In the genomic region with DNA sequence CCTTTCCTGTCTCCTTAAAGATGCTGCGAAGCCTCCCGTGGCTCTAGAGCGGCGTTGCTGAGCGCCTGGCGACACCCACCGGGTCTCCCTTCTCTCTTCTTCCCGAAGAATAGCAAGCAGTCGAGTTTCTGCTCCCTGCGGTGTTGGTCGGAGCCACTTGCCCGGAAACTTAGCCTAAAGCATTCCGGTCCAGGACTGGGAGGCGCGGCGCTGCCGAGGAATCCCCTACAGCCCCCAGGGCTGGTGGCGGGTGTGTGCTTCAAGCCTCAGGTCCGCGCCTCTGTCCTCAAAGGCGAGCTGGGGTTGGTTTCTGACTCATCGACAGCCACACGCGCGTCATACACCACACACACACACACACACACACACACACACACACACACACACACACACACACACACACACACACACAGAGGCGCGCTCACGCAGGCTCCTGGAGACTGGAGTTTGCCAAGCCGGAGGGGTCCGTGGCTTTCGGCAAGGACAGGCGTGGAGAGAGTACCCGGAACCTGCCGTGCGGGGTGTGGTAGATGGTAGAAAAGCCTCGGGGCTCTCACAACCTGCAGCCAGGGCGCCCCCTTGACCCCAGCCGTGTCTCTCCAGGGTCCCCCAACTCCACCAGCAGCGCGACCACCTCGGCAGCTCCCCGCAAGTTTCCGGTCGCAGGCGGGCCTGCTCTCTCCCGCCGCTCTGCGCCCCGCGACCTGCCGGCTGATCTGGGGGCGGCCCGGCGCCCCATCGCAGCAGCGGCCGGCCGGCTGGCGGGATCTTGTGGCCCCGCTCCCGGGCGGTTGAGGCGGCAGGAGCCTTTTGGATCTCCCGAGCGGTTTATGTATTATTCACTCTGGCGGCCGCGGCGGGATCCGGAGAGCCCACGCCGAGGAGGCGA, we compare ENCODE assay signal across 8 mouse cellular contexts.
A peak's percentile ranks its signal among the peaks of the same experiment; 100 is the strongest.
DNase-seq lines count a peak whose midpoint lies in the region; ATAC-seq and TF ChIP-seq lines count a peak whose summit lies in the region.

No protein-coding gene starts in this region.

- TF ChIP-seq POLR2A in bone marrow macrophage, adult 2 months (IDR thresholded peaks at IDR 0.05; ENCODE audit: borderline replicate concordance, low read depth, low read length) = no peak

- H3K27me3 ChIP-seq in forebrain, embryonic 13.5 days = peaks cover 63% of the 10 kb centered on the region
- H3K27me3 ChIP-seq in limb, embryonic 13.5 days = peaks cover 81% of the 10 kb centered on the region

- TF ChIP-seq CTCF in bone marrow macrophage, adult 2 months (IDR thresholded peaks at IDR 0.05; ENCODE audit: low read depth, low read length) = no peak

- peak overlapping the region; percentile 78 for H3K9ac ChIP-seq in forebrain, embryonic 13.5 days
- H3K9ac ChIP-seq in limb, embryonic 13.5 days = peak overlapping the region; percentile 66

- WGBS in forebrain, embryonic 13.5 days = under 1% methylated on average over 58 of the region's 73 CpGs
- WGBS in limb, embryonic 13.5 days = under 1% methylated on average over 71 of the region's 73 CpGs

- H3K27ac ChIP-seq in bone marrow macrophage, adult 2 months (ENCODE audit: insufficient read depth, low read depth, low read length) = no peak overlapping the region
- no peak overlapping the region for H3K27ac ChIP-seq in forebrain, embryonic 13.5 days
- no peak overlapping the region for H3K27ac ChIP-seq in limb, embryonic 13.5 days

- DNase-seq in kidney, adult 18-20 months = peak; percentile 26
- no peak for DNase-seq in kidney, adult 8-10 months
- peak; percentile 62 for DNase-seq in induced T-regulatory cell, adult 2 months (ENCODE audit: low read depth)
- peak; percentile 51 for DNase-seq in natural killer cell, adult 2 months (ENCODE audit: low spot score in 2 of 2)
- no peak for DNase-seq in spleen, postnatal 14 days (ENCODE audit: low spot score in 2 of 2)

- no peak for ATAC-seq in forebrain, embryonic 13.5 days
- ATAC-seq in limb, embryonic 13.5 days (ENCODE audit: low FRiP score, low read depth) = peak; percentile 14; the same call in 1 of the 2 replicates

- peaks cover 2% of the 10 kb centered on the region; the same call in 1 of the 2 replicates for H3K4me1 ChIP-seq in bone marrow macrophage, adult 2 months (ENCODE audit: control insufficient read depth, insufficient read depth, low read length)
- peaks cover 41% of the 10 kb centered on the region for H3K4me1 ChIP-seq in forebrain, embryonic 13.5 days
- peaks cover 38% of the 10 kb centered on the region for H3K4me1 ChIP-seq in limb, embryonic 13.5 days

- peak overlapping the region; percentile 63 for H3K4me3 ChIP-seq in bone marrow macrophage, adult 2 months (ENCODE audit: insufficient read depth, low read length)
- H3K4me3 ChIP-seq in forebrain, embryonic 13.5 days = peak overlapping the region; percentile 67
- H3K4me3 ChIP-seq in limb, embryonic 13.5 days = peak overlapping the region; percentile 72

- peak overlapping the region; percentile 100 for H3K4me2 ChIP-seq in forebrain, embryonic 13.5 days
- H3K4me2 ChIP-seq in limb, embryonic 13.5 days (replicated peaks) = peak overlapping the region; percentile 100

- H3K36me3 ChIP-seq in forebrain, embryonic 13.5 days (ENCODE audit: poor library complexity, severe bottlenecking) = no peaks in the 10 kb centered on the region
- no peaks in the 10 kb centered on the region for H3K36me3 ChIP-seq in limb, embryonic 13.5 days

- H3K9me3 ChIP-seq in forebrain, embryonic 13.5 days (replicated peaks) = no peaks in the 10 kb centered on the region
- no peaks in the 10 kb centered on the region for H3K9me3 ChIP-seq in limb, embryonic 13.5 days

Comparison
In these comparisons a context has a peak if more than half of its experiments do, and no peak if none do; other contexts are left out.
1. DNase-seq: peak in kidney, adult 18-20 months (single experiment), induced T-regulatory cell, adult 2 months (single experiment) and natural killer cell, adult 2 months (2 of 2); none in kidney, adult 8-10 months (0 of 2) and spleen, postnatal 14 days (0 of 2).
2. Peak in every context shown above with its lines, with median percentiles within 50 percentile points of each other: H3K4me3 ChIP-seq.